Mouse (Mus musculus): ENCODE data around the gene Ceacam15.

Gene Ceacam15

GRCm38 (mm10) chr7:16629598-16630296, 45.8 kb downstream of the Ceacam15 start:
- DNase-seq (ENCODE audit: low spot score) = no peak

GRCm38 (mm10) chr7:16628096-16628771, 47.3 kb downstream of the Ceacam15 start:
- no peak for DNase-seq (ENCODE audit: low spot score)

GRCm38 (mm10) chr7:16623687-16624086, 51.8 kb downstream of the Ceacam15 start:
- no peak for DNase-seq (ENCODE audit: low spot score)

GRCm38 (mm10) chr7:16623131-16623530, 52.4 kb downstream of the Ceacam15 start:
- no peak for DNase-seq (ENCODE audit: low spot score)

Data from ovary, postnatal 10 days (tissue).